Mouse (Mus musculus): ENCODE data around the gene Gins3. TPM values are rescaled to one million over a fixed set of nuclear protein-coding genes. Genes with fewer than 3 reads are reported as not detected.

Gene Gins3
- polyA plus RNA-seq, 1 experiment = 0.81 TPM

- WGBS = 73% methylated on average over 5 of the region's 5 CpGs
- Histone ChIP-seq H3K4me1 (ENCODE audit: control insufficient read depth, insufficient read depth, low read length) (no peaks in the 10 kb centered on the region), H3K4me3 (ENCODE audit: insufficient read depth, low read depth, low read length) (no peak overlapping the region), H3K27ac (ENCODE audit: insufficient read depth, low read depth, low read length) (no peak overlapping the region), H3K36me3 (ENCODE audit: control insufficient read depth, insufficient read depth, low read length) (no peaks in the 10 kb centered on the region), H3K27me3 (replicated peaks; ENCODE audit: control insufficient read depth, insufficient read depth, low read length) (no peaks in the 10 kb centered on the region)
- DNase-seq = no peak
- no peak for TF ChIP-seq POLR2A (IDR thresholded peaks at IDR 0.05; ENCODE audit: low read depth, low read length)
- no peak for TF ChIP-seq CTCF (conservative IDR thresholded peaks at IDR 0.05; ENCODE audit: insufficient read depth, insufficient read length, low read depth, low read length)
Measured at GRCm38 (mm10) chr8:95672811-95673210, 39.6 kb downstream of the Gins3 start.

GRCm38 (mm10) chr8:95676631-95677030 lies 43.4 kb downstream of the Gins3 start, which contains the start of gene Ndrg4:
Gene Ndrg4, plus strand, starts transcription at chr8:95676980.
- Histone ChIP-seq H3K36me3 (ENCODE audit: control insufficient read depth, insufficient read depth, low read length) (no peaks in the 10 kb centered on the region), H3K27me3 (replicated peaks; ENCODE audit: control insufficient read depth, insufficient read depth, low read length) (no peaks in the 10 kb centered on the region), H3K27ac (ENCODE audit: insufficient read depth, low read depth, low read length) (no peak within 1 kb of the TSS), H3K4me1 (ENCODE audit: control insufficient read depth, insufficient read depth, low read length) (no peaks in the 10 kb centered on the region), H3K4me3 (ENCODE audit: insufficient read depth, low read depth, low read length) (peak within 1 kb of the TSS; percentile 38; the same call in 1 of the 2 replicates)
- no peak for TF ChIP-seq POLR2A (IDR thresholded peaks at IDR 0.05; ENCODE audit: low read depth, low read length)
- no peak for TF ChIP-seq CTCF (conservative IDR thresholded peaks at IDR 0.05; ENCODE audit: insufficient read depth, insufficient read length, low read depth, low read length)
- WGBS = 43% methylated on average over 9 of the region's 9 CpGs
- DNase-seq = no peak

- H3K27me3 ChIP-seq (replicated peaks; ENCODE audit: control insufficient read depth, insufficient read depth, low read length) = no peaks in the 10 kb centered on the region
- H3K4me3 ChIP-seq (ENCODE audit: insufficient read depth, low read depth, low read length) = peak overlapping the region; percentile 38; the same call in 1 of the 2 replicates
- no peak for DNase-seq
- TF ChIP-seq CTCF (conservative IDR thresholded peaks at IDR 0.05; ENCODE audit: insufficient read depth, insufficient read length, low read depth, low read length) (no peak), POLR2A (IDR thresholded peaks at IDR 0.05; ENCODE audit: low read depth, low read length) (no peak)
- H3K27ac ChIP-seq (ENCODE audit: insufficient read depth, low read depth, low read length) = no peak overlapping the region
- WGBS = 2% methylated on average over 47 of the region's 48 CpGs
- no peaks in the 10 kb centered on the region for H3K36me3 ChIP-seq (ENCODE audit: control insufficient read depth, insufficient read depth, low read length)
- no peaks in the 10 kb centered on the region for H3K4me1 ChIP-seq (ENCODE audit: control insufficient read depth, insufficient read depth, low read length)
Measured at GRCm38 (mm10) chr8:95677591-95678023, 44.4 kb downstream of the Gins3 start.

GRCm38 (mm10) chr8:95678024-95678611 lies 44.9 kb downstream of the Gins3 start:
- Histone ChIP-seq H3K4me1 (ENCODE audit: control insufficient read depth, insufficient read depth, low read length) (no peaks in the 10 kb centered on the region), H3K27ac (ENCODE audit: insufficient read depth, low read depth, low read length) (no peak overlapping the region), H3K27me3 (replicated peaks; ENCODE audit: control insufficient read depth, insufficient read depth, low read length) (no peaks in the 10 kb centered on the region), H3K36me3 (ENCODE audit: control insufficient read depth, insufficient read depth, low read length) (no peaks in the 10 kb centered on the region), H3K4me3 (ENCODE audit: insufficient read depth, low read depth, low read length) (peak overlapping the region; percentile 38; the same call in 1 of the 2 replicates)
- TF ChIP-seq CTCF (conservative IDR thresholded peaks at IDR 0.05; ENCODE audit: insufficient read depth, insufficient read length, low read depth, low read length) (no peak), POLR2A (IDR thresholded peaks at IDR 0.05; ENCODE audit: low read depth, low read length) (no peak)
- DNase-seq = no peak
- under 1% methylated on average over 59 of the region's 70 CpGs for WGBS

- H3K27ac ChIP-seq (ENCODE audit: insufficient read depth, low read depth, low read length) = no peak overlapping the region
- H3K4me3 ChIP-seq (ENCODE audit: insufficient read depth, low read depth, low read length) = no peak overlapping the region
- WGBS = 56% methylated on average over 10 of the region's 10 CpGs
- TF ChIP-seq CTCF (conservative IDR thresholded peaks at IDR 0.05; ENCODE audit: insufficient read depth, insufficient read length, low read depth, low read length) = no peak
- TF ChIP-seq POLR2A (IDR thresholded peaks at IDR 0.05; ENCODE audit: low read depth, low read length) = no peak
- H3K36me3 ChIP-seq (ENCODE audit: control insufficient read depth, insufficient read depth, low read length) = no peaks in the 10 kb centered on the region
- H3K27me3 ChIP-seq (replicated peaks; ENCODE audit: control insufficient read depth, insufficient read depth, low read length) = no peaks in the 10 kb centered on the region
- DNase-seq = no peak
- no peaks in the 10 kb centered on the region for H3K4me1 ChIP-seq (ENCODE audit: control insufficient read depth, insufficient read depth, low read length)
Measured at GRCm38 (mm10) chr8:95688073-95688672, 54.9 kb downstream of the Gins3 start.

GRCm38 (mm10) chr8:95690929-95691541 lies 57.8 kb downstream of the Gins3 start:
- Histone ChIP-seq H3K4me1 (ENCODE audit: control insufficient read depth, insufficient read depth, low read length) (no peaks in the 10 kb centered on the region), H3K27me3 (replicated peaks; ENCODE audit: control insufficient read depth, insufficient read depth, low read length) (no peaks in the 10 kb centered on the region), H3K27ac (ENCODE audit: insufficient read depth, low read depth, low read length) (no peak overlapping the region), H3K36me3 (ENCODE audit: control insufficient read depth, insufficient read depth, low read length) (no peaks in the 10 kb centered on the region), H3K4me3 (ENCODE audit: insufficient read depth, low read depth, low read length) (no peak overlapping the region)
- 78% methylated on average over 13 of the region's 13 CpGs for WGBS
- no peak for DNase-seq
- TF ChIP-seq POLR2A (IDR thresholded peaks at IDR 0.05; ENCODE audit: low read depth, low read length) = no peak
- no peak for TF ChIP-seq CTCF (conservative IDR thresholded peaks at IDR 0.05; ENCODE audit: insufficient read depth, insufficient read length, low read depth, low read length)

- DNase-seq = no peak
- no peak overlapping the region for H3K4me3 ChIP-seq (ENCODE audit: insufficient read depth, low read depth, low read length)
- H3K4me1 ChIP-seq (ENCODE audit: control insufficient read depth, insufficient read depth, low read length) = no peaks in the 10 kb centered on the region
- WGBS = 32% methylated on average over 6 of the region's 6 CpGs
- H3K27me3 ChIP-seq (replicated peaks; ENCODE audit: control insufficient read depth, insufficient read depth, low read length) = no peaks in the 10 kb centered on the region
- H3K36me3 ChIP-seq (ENCODE audit: control insufficient read depth, insufficient read depth, low read length) = no peaks in the 10 kb centered on the region
- TF ChIP-seq POLR2A (IDR thresholded peaks at IDR 0.05; ENCODE audit: low read depth, low read length) = no peak
- TF ChIP-seq CTCF (conservative IDR thresholded peaks at IDR 0.05; ENCODE audit: insufficient read depth, insufficient read length, low read depth, low read length) = no peak
- H3K27ac ChIP-seq (ENCODE audit: insufficient read depth, low read depth, low read length) = no peak overlapping the region
Measured at GRCm38 (mm10) chr8:95694631-95695030, 61.4 kb downstream of the Gins3 start.

Other genes with a start within 250 kb of the Gins3 start
- gene Cfap20, start 198.6 kb upstream of the Gins3 start, polyA plus RNA-seq (2012; rRNA removed) = 35.7 and 41.2 TPM in 2 replicates
- 15.7 and 19.6 TPM in 2 replicates for gene Csnk2a2, start 143.4 kb upstream of the Gins3 start, polyA plus RNA-seq (2012; rRNA removed)
- gene Ccdc113, start 99.4 kb upstream of the Gins3 start, polyA plus RNA-seq (2012; rRNA removed) = 0.13 TPM in 1 of 2 replicates, not detected in the other
- 0.08 TPM in 1 of 2 replicates, not detected in the other for gene Prss54, start 57.1 kb upstream of the Gins3 start, polyA plus RNA-seq (2012; rRNA removed)
- 20.7 and 21.7 TPM in 2 replicates for gene Ndrg4, start 43.5 kb downstream of the Gins3 start, polyA plus RNA-seq (2012; rRNA removed)
- gene Setd6, start 82.4 kb downstream of the Gins3 start, polyA plus RNA-seq (2012; rRNA removed) = 11.4 and 11.5 TPM in 2 replicates
- 57.4 and 71.4 TPM in 2 replicates for gene Cnot1, start 174.0 kb downstream of the Gins3 start, polyA plus RNA-seq (2012; rRNA removed)
- gene Sap18b, start 191.9 kb downstream of the Gins3 start, polyA plus RNA-seq (2012; rRNA removed) = 43.8 and 76.7 TPM in 2 replicates
- 22.3 and 24.7 TPM in 2 replicates for gene Slc38a7, start 220.1 kb downstream of the Gins3 start, polyA plus RNA-seq (2012; rRNA removed)

Measured in kidney, adult 2 months (tissue).